Mouse (Mus musculus) natural killer cell, adult 2 months (primary cell): Measurements from ENCODE around the gene Mrln.

Source experiments
- DNase-seq, 2 experiments: peaks; one replicate each; pipeline ENCODE4 v3.0.0; 2022; ENCODE audit warnings: low spot score in 2 of 2

Gene Mrln

DNA sequence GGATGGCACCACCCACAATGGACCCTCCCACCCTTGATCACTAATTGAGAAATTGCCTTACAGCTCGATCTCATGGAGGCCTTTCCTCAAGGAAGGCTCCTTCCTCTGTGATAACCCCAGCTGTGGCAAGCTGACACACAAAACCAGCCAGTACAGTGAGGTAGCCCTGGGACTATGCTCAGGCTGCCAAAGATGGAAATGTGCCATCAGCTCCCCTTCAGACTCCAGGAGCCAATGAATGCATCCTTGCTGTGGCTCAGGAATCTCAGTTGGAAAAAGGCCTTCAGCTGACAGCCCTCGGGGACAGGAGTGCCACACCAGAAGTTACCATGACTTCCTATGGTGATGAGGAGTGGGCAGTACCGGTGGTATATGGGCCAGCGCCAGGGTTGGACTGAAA lies 50.2 kb downstream of the Mrln start:
- no peak for DNase-seq

DNA sequence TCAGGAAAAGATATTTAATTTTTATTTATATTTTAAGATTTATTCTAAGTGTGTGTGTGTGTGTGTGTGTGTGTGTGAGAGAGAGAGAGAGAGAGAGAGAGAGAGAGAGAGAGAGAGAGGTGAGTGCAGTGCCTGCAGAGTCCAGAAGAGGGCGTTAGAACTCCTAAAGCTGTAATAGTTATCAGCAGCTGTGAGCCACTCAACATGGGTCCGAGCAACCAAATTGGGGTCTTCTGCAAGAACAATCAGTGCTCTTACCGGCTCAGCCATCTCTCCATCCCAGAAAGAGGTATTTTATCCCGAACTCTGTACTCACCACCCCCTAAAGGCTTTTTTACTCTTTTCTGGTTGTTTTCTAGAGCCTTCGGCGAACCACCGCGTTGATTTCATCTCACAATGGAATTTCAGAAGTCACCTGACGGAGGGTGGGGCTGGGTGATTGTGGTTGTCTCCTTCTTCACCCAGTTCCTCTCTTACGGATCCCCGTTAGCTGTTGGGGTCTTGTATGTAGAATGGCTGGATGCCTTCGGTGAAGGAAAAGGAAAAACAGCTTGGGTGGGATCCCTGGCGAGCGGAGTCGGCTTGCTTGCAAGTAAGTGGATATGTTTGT lies 51.2 kb downstream of the Mrln start:
- DNase-seq, result no peak

- no peak for DNase-seq
Measured at GRCm38 (mm10) chr10:70257029-70257428, 52.6 kb downstream of the Mrln start.

DNA sequence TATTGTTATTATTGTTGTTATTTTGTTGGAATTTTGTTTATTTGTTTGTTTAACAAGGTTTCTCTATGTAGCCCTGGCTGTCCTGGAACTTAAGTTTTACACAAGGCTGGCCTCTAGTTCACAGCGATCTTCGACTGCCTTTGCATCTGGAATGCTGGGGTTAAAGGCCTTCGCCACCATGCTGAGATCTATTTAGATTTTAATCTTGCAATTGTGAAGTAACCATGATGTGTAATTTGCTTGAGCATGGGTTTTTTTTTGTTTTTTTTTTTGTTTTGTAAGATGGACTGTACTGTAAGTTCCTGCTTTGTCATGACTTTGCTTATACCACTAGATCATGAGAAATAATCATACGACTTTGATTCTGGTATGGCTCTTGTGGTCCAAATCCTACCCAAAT lies 56.4 kb downstream of the Mrln start:
- no peak for DNase-seq

DNA sequence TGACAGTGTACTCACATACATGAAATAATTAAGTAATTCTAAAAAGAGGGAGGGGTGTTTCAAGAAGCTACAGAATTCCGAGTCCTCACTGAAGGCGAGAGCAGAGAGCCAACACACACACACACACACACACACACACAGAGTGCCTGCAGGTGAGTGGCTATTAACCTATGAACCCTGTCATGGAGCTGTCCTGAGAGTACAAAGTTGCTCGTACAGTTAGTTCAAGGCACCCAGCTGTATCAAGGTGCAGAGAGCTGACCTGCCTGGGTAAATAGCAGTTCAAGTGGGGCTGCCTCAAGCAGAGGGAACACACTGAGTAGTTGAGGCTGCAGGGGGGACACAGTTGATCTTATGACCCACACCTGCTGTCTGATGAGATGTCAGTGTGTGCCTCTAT lies 57.6 kb downstream of the Mrln start:
- no peak for DNase-seq

DNA sequence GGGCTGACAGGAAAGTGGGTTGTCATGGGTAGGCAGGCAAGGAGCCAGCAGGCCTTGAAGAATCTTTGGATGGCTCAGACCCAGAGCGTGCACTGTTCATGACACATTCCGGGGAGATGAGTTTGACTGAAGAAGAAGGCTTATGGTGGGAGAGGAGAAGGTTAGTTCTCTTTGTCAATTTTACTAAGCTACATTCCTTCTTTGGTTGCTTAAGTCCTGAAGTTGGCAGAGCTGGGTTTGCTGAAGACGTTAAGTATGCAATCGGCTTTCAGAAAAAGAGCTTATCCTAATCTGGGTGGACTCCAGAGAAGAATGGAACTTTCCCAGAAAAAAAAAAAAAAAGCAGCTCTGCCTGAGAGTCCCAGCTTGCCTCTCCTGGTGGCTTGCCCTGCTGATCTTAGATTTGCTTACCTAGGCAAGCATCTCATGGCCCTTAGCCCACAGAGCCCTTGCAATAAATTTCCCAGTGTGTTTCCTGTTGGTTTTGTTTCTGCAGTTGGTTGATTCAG lies 59.3 kb downstream of the Mrln start:
- DNase-seq, result no peak

- no peak for DNase-seq
Measured at GRCm38 (mm10) chr10:70264337-70265036, 60.0 kb downstream of the Mrln start.

DNA sequence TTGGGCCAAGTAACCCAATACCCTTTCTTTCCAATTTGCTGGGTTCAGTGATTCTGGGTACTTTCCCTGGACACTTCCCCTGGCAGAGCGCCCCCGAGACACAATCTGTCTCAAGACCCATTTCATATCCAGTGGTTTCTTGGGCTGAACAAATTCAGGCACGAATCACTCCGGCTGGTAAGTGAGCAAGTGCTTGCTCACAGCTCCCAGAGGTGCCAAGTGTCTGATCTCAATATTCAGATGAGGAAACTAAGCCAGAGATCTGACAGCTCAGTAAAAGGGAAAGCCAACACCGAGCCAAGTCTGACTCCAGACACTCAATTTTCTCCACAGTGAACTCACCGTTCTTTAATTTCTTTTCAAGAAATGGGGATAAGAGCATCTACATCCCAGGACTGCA lies 62.0 kb downstream of the Mrln start:
- no peak for DNase-seq

- no peak for DNase-seq
Measured at GRCm38 (mm10) chr10:70268581-70269446, 64.3 kb downstream of the Mrln start.
